Mouse (Mus musculus) lung, postnatal 0 days (tissue): Measurements from ENCODE around the gene Kctd11. TPM values are rescaled to one million over a fixed set of nuclear protein-coding genes. Genes with fewer than 3 reads are reported as not detected.

ENCODE experiments used
- ATAC-seq: fragments of 200-750 bp; cut with Nextera tagmentation; 2 replicates; pipeline ENCODE4 v1.8.0; 2017; ENCODE audit warnings: moderate library complexity
- DNase-seq: peaks from one replicate; pipeline ENCODE4 v3.0.0-alpha.2; 2016; ENCODE audit warnings: low spot score
- H3K27ac ChIP-seq: fragments of 300-500 bp; sonication (generic); 2 replicates; pipeline ENCODE4 v1.5.1; 2014; ENCODE audit warnings: antibody characterized with exemption, mild to moderate bottlenecking, low read length, mixed read lengths
- H3K27me3 ChIP-seq: fragments of 300-500 bp; sonication (generic); replicated peaks from 2 replicates; pipeline ENCODE4 v1.6.1; 2014; ENCODE audit warnings: low read length, mixed read lengths; ENCODE audit not compliant: insufficient read depth
- H3K36me3 ChIP-seq: fragments of 300-500 bp; sonication (generic); 2 replicates; pipeline ENCODE4 v1.6.1; 2014; ENCODE audit warnings: low read length, mixed read lengths; ENCODE audit not compliant: insufficient read depth
- H3K4me1 ChIP-seq: fragments of 300-500 bp; sonication (generic); 2 replicates; pipeline ENCODE4 v1.6.1; 2014; ENCODE audit warnings: antibody characterized with exemption, low read depth, low read length, mixed read lengths; ENCODE audit not compliant: insufficient read depth
- H3K4me2 ChIP-seq: fragments of 300-500 bp; sonication (generic); replicated peaks from 2 replicates; pipeline ENCODE4 v1.6.1; 2014; ENCODE audit warnings: low read depth, mild to moderate bottlenecking, low read length, moderate library complexity, mixed read lengths
- H3K4me3 ChIP-seq: fragments of 300-500 bp; sonication (generic); 2 replicates; pipeline ENCODE4 v1.5.1; 2014; ENCODE audit warnings: low read depth, low read length
- H3K9ac ChIP-seq: fragments of 300-500 bp; sonication (generic); replicated peaks from 2 replicates; pipeline ENCODE4 v1.6.1; 2014; ENCODE audit warnings: low read depth, mild to moderate bottlenecking
- H3K9me3 ChIP-seq: fragments of 300-500 bp; sonication (generic); 2 replicates; pipeline ENCODE4 v1.6.1; 2016; ENCODE audit warnings: low read length, mixed read lengths
- CTCF ChIP-seq: IDR thresholded peaks from 2 replicates; pipeline ENCODE4 v1.5.1; 2016; ENCODE audit warnings: antibody characterized with exemption, mild to moderate bottlenecking
- EP300 ChIP-seq: IDR thresholded peaks from 2 replicates; pipeline ENCODE4 v1.6.1; 2016; ENCODE audit warnings: antibody characterized with exemption, mild to moderate bottlenecking, control low read depth
- WGBS: fragments of 180-500 bp; shearing (Covaris S2); extraction: QIAGEN DNeasy Blood & Tissue Kit; methylation state at CpG from one replicate; pipeline ENCODE4 v1.1.7; 2014; 5-methylcytosine and 5-hydroxymethylcytosine counted together
- polyA plus RNA-seq: library from polyadenylated mRNA; unstranded; fragments of >200 nt; fragmentation: Nextera tagmentation; extraction: Ambion mirVana; gene quantifications from 2 replicates; pipeline ENCODE4 v1.2.1, GENCODE M21; 2015

The Kctd11 gene
- polyA plus RNA-seq, 1 experiment from 2014 or later = 10.1 TPM

GRCm38 (mm10) chr11:69858113-69858998 is 22.9 kb downstream of the Kctd11 start, which contains the start of gene Tnk1:
Gene Tnk1 (minus strand): TSS chr11:69858730.
- no peaks in the 10 kb centered on the region for H3K27me3 ChIP-seq
- peak within 1 kb of the TSS; percentile 39 for H3K9ac ChIP-seq
- no peaks in the 10 kb centered on the region for H3K4me1 ChIP-seq
- no peaks in the 10 kb centered on the region for H3K9me3 ChIP-seq
- TF ChIP-seq CTCF (no peak), EP300 (no peak; the same call in 1 of the 2 replicates)
- H3K4me2 ChIP-seq = peak within 1 kb of the TSS; percentile 48
- H3K4me3 ChIP-seq = peak within 1 kb of the TSS; percentile 25
- H3K27ac ChIP-seq = peak within 1 kb of the TSS; percentile 84
- 16% methylated on average over 30 of the region's 30 CpGs for WGBS
- no peaks in the 10 kb centered on the region for H3K36me3 ChIP-seq
- DNase-seq (peak; percentile 88), ATAC-seq (peak; percentile 84)

DNA sequence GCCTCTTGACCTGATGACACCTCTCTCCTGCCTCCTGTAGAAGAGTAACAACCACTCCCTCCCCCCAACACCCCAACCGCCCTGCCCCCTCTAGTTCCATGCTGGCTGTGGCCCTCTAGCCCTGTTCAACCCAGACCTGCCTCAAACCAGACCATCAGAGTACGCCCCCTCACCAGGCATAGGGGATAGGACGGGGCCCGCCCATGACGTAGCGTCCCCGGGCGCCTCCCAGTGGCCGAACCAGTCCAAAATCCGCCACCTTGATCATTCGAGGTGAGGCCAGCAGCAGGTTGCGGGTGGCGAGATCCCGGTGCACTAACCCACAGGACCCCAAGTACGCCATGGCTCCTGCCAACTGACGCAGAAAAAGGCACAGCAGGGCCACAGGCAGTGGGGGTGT is 25.9 kb downstream of the Kctd11 start:
- no peaks in the 10 kb centered on the region for H3K9me3 ChIP-seq
- ATAC-seq = peak; percentile 28
- no peak overlapping the region for H3K4me2 ChIP-seq
- no peak overlapping the region for H3K9ac ChIP-seq
- H3K27ac ChIP-seq = no peak overlapping the region
- no peaks in the 10 kb centered on the region for H3K27me3 ChIP-seq
- 0 out of 2 replicates have a peak, but pooled peaks cover 3% of the 10 kb centered on the region for H3K4me1 ChIP-seq
- 37% methylated on average over 16 of the region's 16 CpGs for WGBS
- H3K36me3 ChIP-seq = peaks cover 14% of the 10 kb centered on the region
- no peak for DNase-seq
- no peak overlapping the region for H3K4me3 ChIP-seq
- no peak for TF ChIP-seq EP300
- TF ChIP-seq CTCF = peak; percentile 66

DNA sequence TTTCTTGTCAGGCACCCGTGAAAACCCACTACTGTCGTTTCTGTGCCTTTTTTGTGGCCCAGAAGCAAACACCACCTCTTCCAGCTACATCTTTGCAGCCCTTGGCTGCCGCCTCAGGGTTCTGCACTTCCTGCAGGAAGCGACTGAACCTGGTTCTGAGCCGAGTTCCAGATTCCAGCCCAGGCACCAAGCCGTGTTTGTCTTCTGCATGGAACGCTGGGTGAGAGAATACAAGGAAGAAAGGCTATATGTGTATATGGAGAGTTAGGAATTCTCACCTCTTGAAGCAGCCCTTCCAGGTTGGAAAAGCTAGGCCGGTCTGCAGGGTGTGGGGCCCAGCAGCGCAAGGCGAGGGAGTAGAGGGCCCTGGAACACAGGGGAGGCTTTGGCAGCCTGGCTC is 26.5 kb downstream of the Kctd11 start:
- WGBS = 71% methylated on average over 10 of the region's 10 CpGs
- DNase-seq (no peak), ATAC-seq (no peak)
- Histone ChIP-seq H3K4me1 (0 out of 2 replicates have a peak, but pooled peaks cover 3% of the 10 kb centered on the region), H3K27ac (no peak overlapping the region), H3K4me2 (no peak overlapping the region), H3K4me3 (no peak overlapping the region), H3K27me3 (no peaks in the 10 kb centered on the region), H3K36me3 (peaks cover 16% of the 10 kb centered on the region), H3K9ac (no peak overlapping the region), H3K9me3 (no peaks in the 10 kb centered on the region)
- TF ChIP-seq CTCF = no peak
- no peak for TF ChIP-seq EP300

- peak; percentile 29 for ATAC-seq
- H3K9me3 ChIP-seq = no peaks in the 10 kb centered on the region
- H3K27ac ChIP-seq = no peak overlapping the region
- TF ChIP-seq CTCF (no peak), EP300 (no peak)
- no peak overlapping the region for H3K9ac ChIP-seq
- 48% methylated on average over 7 of the region's 7 CpGs for WGBS
- no peak for DNase-seq
- 0 out of 2 replicates have a peak, but pooled peaks cover 3% of the 10 kb centered on the region for H3K4me1 ChIP-seq
- H3K36me3 ChIP-seq = peaks cover 16% of the 10 kb centered on the region
- no peak overlapping the region for H3K4me2 ChIP-seq
- no peak overlapping the region for H3K4me3 ChIP-seq
- no peaks in the 10 kb centered on the region for H3K27me3 ChIP-seq
These were observed 27.2 kb downstream of the Kctd11 start for GRCm38 (mm10) chr11:69853994-69854393.

GRCm38 (mm10) chr11:69850754-69851153 is 30.5 kb downstream of the Kctd11 start:
- DNase-seq (no peak), ATAC-seq (no peak)
- no peaks in the 10 kb centered on the region for H3K27me3 ChIP-seq
- peaks cover 24% of the 10 kb centered on the region for H3K36me3 ChIP-seq
- WGBS = 59% methylated on average over 8 of the region's 8 CpGs
- no peak overlapping the region for H3K9ac ChIP-seq
- H3K4me1 ChIP-seq = peaks cover 14% of the 10 kb centered on the region; the same call in 1 of the 2 replicates
- H3K27ac ChIP-seq = no peak overlapping the region
- no peak overlapping the region for H3K4me3 ChIP-seq
- no peaks in the 10 kb centered on the region for H3K9me3 ChIP-seq
- H3K4me2 ChIP-seq = no peak overlapping the region
- TF ChIP-seq CTCF (no peak), EP300 (no peak)

- Histone ChIP-seq H3K9me3 (no peaks in the 10 kb centered on the region), H3K4me2 (no peak overlapping the region), H3K27me3 (no peaks in the 10 kb centered on the region), H3K4me3 (no peak overlapping the region), H3K27ac (no peak overlapping the region), H3K36me3 (peaks cover 24% of the 10 kb centered on the region), H3K9ac (no peak overlapping the region), H3K4me1 (peaks cover 18% of the 10 kb centered on the region; the same call in 1 of the 2 replicates)
- DNase-seq (no peak), ATAC-seq (no peak)
- 85% methylated on average over 15 of the region's 15 CpGs for WGBS
- TF ChIP-seq CTCF (no peak), EP300 (no peak)
These were observed 31.3 kb downstream of the Kctd11 start for GRCm38 (mm10) chr11:69849884-69850283.
